Mouse (Mus musculus): Measurements from ENCODE around the gene Ss18l2. TPM values are rescaled to one million over a fixed set of nuclear protein-coding genes. Genes with fewer than 3 reads are reported as not detected.
A peak's percentile ranks its signal among the peaks of the same experiment; 100 is the strongest.

Ss18l2 gene
- polyA plus RNA-seq, 1 experiment from 2014 or later = 131 TPM

DNA sequence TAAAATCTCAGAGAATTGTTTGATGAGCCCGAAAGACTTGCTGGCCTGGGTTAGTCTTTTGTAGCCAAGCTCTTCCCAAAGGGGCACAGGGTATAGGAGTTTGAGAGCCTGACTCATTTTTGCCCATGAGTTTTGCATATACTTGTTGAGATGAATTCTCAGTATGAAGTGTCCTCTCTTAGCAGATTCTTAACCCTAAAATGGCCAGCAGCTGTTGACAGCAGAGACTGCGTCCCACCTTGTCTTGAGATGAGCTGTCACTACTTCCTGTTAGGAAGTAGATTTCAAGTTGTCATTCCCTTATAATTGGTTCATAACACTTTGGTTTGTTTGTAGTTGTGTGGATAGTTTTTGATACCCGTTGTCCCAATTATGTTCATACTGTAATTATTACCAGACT lies 31.0 kb downstream of the Ss18l2 start:
- H3K4me2 ChIP-seq (replicated peaks; ENCODE audit: low read depth, low read length) = no peak overlapping the region
- H3K4me3 ChIP-seq (ENCODE audit: low read depth, low read length) = no peak overlapping the region
- H3K9me3 ChIP-seq (ENCODE audit: control insufficient read depth, low read length) = no peaks in the 10 kb centered on the region
- H3K9ac ChIP-seq (ENCODE audit: low read depth, low read length) = no peak overlapping the region
- no peak for ATAC-seq (ENCODE audit: low FRiP score)
- 95% methylated on average over 3 of the region's 3 CpGs for WGBS
- no peak for DNase-seq (ENCODE audit: low spot score)
- no peaks in the 10 kb centered on the region for H3K4me1 ChIP-seq (replicated peaks; ENCODE audit: control insufficient read depth, insufficient read depth, low read length)
- H3K27ac ChIP-seq (ENCODE audit: low read depth, low read length) = no peak overlapping the region
- no peaks in the 10 kb centered on the region for H3K27me3 ChIP-seq (ENCODE audit: control insufficient read depth, insufficient read depth, low read length)
- H3K36me3 ChIP-seq (ENCODE audit: control insufficient read depth, insufficient read depth, low read length) = peaks cover 4% of the 10 kb centered on the region; the same call in 1 of the 2 replicates

DNA sequence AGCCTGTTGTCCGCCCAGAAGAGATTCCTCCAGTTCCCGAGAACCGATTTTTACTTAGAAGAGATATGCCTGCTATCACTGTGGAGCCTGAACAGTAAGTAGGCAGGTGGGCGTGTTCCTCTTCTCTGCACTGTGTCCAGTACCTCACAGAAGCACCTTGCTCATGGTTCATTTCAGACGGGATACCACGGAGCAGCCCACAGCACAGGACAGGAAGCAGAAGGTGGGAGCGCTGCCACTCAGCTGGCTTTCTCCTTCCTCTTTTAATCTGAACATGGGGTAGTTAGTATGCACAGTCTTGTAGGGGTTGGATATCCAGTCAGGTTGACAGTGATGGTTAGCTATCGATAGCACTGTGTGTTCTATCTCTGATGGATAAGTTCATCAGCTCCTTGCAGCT lies 33.9 kb downstream of the Ss18l2 start:
- H3K27ac ChIP-seq (ENCODE audit: low read depth, low read length) = no peak overlapping the region
- ATAC-seq (ENCODE audit: low FRiP score) = no peak
- WGBS = 91% methylated on average over 8 of the region's 8 CpGs
- H3K36me3 ChIP-seq (ENCODE audit: control insufficient read depth, insufficient read depth, low read length) = peaks cover 18% of the 10 kb centered on the region
- DNase-seq (ENCODE audit: low spot score) = no peak
- H3K4me3 ChIP-seq (ENCODE audit: low read depth, low read length) = no peak overlapping the region
- H3K9me3 ChIP-seq (ENCODE audit: control insufficient read depth, low read length) = no peaks in the 10 kb centered on the region
- no peak overlapping the region for H3K4me2 ChIP-seq (replicated peaks; ENCODE audit: low read depth, low read length)
- H3K4me1 ChIP-seq (replicated peaks; ENCODE audit: control insufficient read depth, insufficient read depth, low read length) = no peaks in the 10 kb centered on the region
- H3K9ac ChIP-seq (ENCODE audit: low read depth, low read length) = no peak overlapping the region
- no peaks in the 10 kb centered on the region for H3K27me3 ChIP-seq (ENCODE audit: control insufficient read depth, insufficient read depth, low read length)

DNA sequence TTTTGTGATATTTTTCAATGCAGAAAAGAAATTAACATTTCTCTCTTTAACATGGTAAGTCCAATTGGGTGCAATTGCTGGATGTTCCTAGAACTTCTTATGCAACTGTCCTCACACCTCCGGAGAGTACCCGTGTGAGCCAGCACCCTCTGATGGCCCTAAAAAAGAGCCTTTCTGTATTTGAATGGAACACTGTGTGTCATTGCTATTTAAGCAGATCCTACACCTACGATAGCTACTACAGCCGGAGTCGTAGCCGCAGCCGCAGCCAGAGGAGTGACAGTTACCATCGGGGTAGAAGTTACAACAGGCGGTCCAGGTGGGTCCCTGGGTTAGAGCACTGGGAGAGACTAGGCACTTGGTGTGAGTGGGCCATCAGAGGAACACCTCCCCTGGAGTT lies 42.6 kb downstream of the Ss18l2 start:
- no peak overlapping the region for H3K9ac ChIP-seq (ENCODE audit: low read depth, low read length)
- H3K4me3 ChIP-seq (ENCODE audit: low read depth, low read length) = no peak overlapping the region
- H3K9me3 ChIP-seq (ENCODE audit: control insufficient read depth, low read length) = no peaks in the 10 kb centered on the region
- H3K4me2 ChIP-seq (replicated peaks; ENCODE audit: low read depth, low read length) = no peak overlapping the region
- ATAC-seq (ENCODE audit: low FRiP score) (no peak), DNase-seq (ENCODE audit: low spot score) (no peak)
- no peaks in the 10 kb centered on the region for H3K27me3 ChIP-seq (ENCODE audit: control insufficient read depth, insufficient read depth, low read length)
- WGBS = 95% methylated on average over 9 of the region's 9 CpGs
- no peak overlapping the region for H3K27ac ChIP-seq (ENCODE audit: low read depth, low read length)
- no peaks in the 10 kb centered on the region for H3K4me1 ChIP-seq (replicated peaks; ENCODE audit: control insufficient read depth, insufficient read depth, low read length)
- H3K36me3 ChIP-seq (ENCODE audit: control insufficient read depth, insufficient read depth, low read length) = peaks cover 26% of the 10 kb centered on the region

DNA sequence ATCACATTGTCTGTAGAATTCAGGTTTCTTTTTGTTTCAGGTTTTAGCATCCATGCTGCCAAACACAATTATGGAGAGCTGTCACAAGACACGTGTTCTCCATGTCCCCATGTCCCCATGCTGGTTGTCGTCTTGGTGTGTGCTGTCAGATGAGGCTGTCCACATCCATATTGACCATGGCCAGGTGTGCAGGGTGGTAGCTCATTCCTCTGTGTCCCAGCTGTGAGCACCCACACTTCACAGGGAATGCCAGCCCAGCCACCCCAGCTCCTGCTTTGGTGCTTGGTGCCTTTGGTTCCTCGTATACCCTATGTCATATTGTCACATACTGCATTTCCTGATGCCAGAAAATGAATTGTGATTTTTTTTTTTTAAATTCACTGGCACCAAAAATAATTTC lies 44.5 kb downstream of the Ss18l2 start:
- H3K27me3 ChIP-seq (ENCODE audit: control insufficient read depth, insufficient read depth, low read length) = no peaks in the 10 kb centered on the region
- no peak overlapping the region for H3K4me3 ChIP-seq (ENCODE audit: low read depth, low read length)
- H3K9me3 ChIP-seq (ENCODE audit: control insufficient read depth, low read length) = no peaks in the 10 kb centered on the region
- peaks cover 6% of the 10 kb centered on the region; the same call in 1 of the 2 replicates for H3K4me1 ChIP-seq (replicated peaks; ENCODE audit: control insufficient read depth, insufficient read depth, low read length)
- no peak overlapping the region for H3K27ac ChIP-seq (ENCODE audit: low read depth, low read length)
- no peak overlapping the region for H3K9ac ChIP-seq (ENCODE audit: low read depth, low read length)
- no peak for ATAC-seq (ENCODE audit: low FRiP score)
- DNase-seq (ENCODE audit: low spot score) = no peak
- 97% methylated on average over 3 of the region's 3 CpGs for WGBS
- H3K4me2 ChIP-seq (replicated peaks; ENCODE audit: low read depth, low read length) = no peak overlapping the region
- H3K36me3 ChIP-seq (ENCODE audit: control insufficient read depth, insufficient read depth, low read length) = peaks cover 21% of the 10 kb centered on the region

DNA sequence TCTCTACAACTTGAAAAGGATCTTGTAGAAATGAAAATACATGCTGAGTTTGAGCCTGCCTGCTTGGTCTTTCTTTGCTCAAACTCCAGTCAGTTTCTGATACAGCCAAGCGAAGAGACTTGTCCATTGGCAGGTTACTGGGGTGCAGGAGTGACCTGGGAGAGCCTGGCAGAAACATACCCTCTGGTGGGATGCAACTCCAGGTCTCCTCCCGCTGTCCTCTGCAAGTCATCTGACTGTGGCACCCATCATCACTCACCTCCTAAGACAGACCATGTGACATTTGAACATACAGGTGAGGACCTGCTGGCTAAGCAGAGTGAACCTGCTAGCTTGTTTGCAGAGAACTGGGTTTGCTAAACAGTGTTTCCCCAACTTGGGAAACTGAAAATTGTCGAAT lies 46.7 kb downstream of the Ss18l2 start:
- DNase-seq (ENCODE audit: low spot score) (no peak), ATAC-seq (ENCODE audit: low FRiP score) (no peak)
- Histone ChIP-seq H3K9me3 (ENCODE audit: control insufficient read depth, low read length) (no peaks in the 10 kb centered on the region), H3K27me3 (ENCODE audit: control insufficient read depth, insufficient read depth, low read length) (no peaks in the 10 kb centered on the region), H3K27ac (ENCODE audit: low read depth, low read length) (no peak overlapping the region), H3K4me2 (replicated peaks; ENCODE audit: low read depth, low read length) (no peak overlapping the region), H3K4me1 (replicated peaks; ENCODE audit: control insufficient read depth, insufficient read depth, low read length) (peaks cover 16% of the 10 kb centered on the region), H3K36me3 (ENCODE audit: control insufficient read depth, insufficient read depth, low read length) (0 out of 2 replicates have a peak, but pooled peaks cover 7% of the 10 kb centered on the region), H3K9ac (ENCODE audit: low read depth, low read length) (no peak overlapping the region), H3K4me3 (ENCODE audit: low read depth, low read length) (no peak overlapping the region)
- WGBS = 88% methylated on average over 3 of the region's 3 CpGs

DNA sequence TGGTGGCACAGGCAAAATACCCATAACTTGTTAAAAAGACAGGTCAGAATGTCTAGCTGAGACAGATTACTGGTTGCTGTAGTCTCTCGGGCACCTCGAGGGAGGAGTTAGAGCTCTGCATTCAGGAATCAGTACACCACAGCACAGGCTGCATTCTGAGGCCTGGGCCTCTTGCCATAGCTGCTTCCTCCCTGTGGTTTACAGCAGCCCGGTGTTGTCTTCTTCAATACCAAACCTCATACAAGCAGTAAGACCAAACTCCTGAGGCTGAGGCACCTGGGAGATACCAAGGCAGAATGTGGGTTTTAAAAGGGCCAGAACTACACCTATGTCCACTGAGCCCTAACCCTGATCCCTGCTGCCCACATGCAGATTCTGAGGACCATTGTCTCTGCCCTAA lies 47.3 kb downstream of the Ss18l2 start:
- 0 out of 2 replicates have a peak overlapping the region, but pooled peaks have one; percentile 24 for H3K27ac ChIP-seq (ENCODE audit: low read depth, low read length)
- H3K4me3 ChIP-seq (ENCODE audit: low read depth, low read length) = no peak overlapping the region
- H3K27me3 ChIP-seq (ENCODE audit: control insufficient read depth, insufficient read depth, low read length) = no peaks in the 10 kb centered on the region
- DNase-seq (ENCODE audit: low spot score) (peak; percentile 22), ATAC-seq (ENCODE audit: low FRiP score) (no peak)
- no peaks in the 10 kb centered on the region for H3K9me3 ChIP-seq (ENCODE audit: control insufficient read depth, low read length)
- WGBS = 68% methylated on average over 3 of the region's 3 CpGs
- no peak overlapping the region for H3K9ac ChIP-seq (ENCODE audit: low read depth, low read length)
- no peak overlapping the region for H3K4me2 ChIP-seq (replicated peaks; ENCODE audit: low read depth, low read length)
- H3K4me1 ChIP-seq (replicated peaks; ENCODE audit: control insufficient read depth, insufficient read depth, low read length) = peaks cover 16% of the 10 kb centered on the region
- peaks cover 2% of the 10 kb centered on the region; the same call in 1 of the 2 replicates for H3K36me3 ChIP-seq (ENCODE audit: control insufficient read depth, insufficient read depth, low read length)

DNA sequence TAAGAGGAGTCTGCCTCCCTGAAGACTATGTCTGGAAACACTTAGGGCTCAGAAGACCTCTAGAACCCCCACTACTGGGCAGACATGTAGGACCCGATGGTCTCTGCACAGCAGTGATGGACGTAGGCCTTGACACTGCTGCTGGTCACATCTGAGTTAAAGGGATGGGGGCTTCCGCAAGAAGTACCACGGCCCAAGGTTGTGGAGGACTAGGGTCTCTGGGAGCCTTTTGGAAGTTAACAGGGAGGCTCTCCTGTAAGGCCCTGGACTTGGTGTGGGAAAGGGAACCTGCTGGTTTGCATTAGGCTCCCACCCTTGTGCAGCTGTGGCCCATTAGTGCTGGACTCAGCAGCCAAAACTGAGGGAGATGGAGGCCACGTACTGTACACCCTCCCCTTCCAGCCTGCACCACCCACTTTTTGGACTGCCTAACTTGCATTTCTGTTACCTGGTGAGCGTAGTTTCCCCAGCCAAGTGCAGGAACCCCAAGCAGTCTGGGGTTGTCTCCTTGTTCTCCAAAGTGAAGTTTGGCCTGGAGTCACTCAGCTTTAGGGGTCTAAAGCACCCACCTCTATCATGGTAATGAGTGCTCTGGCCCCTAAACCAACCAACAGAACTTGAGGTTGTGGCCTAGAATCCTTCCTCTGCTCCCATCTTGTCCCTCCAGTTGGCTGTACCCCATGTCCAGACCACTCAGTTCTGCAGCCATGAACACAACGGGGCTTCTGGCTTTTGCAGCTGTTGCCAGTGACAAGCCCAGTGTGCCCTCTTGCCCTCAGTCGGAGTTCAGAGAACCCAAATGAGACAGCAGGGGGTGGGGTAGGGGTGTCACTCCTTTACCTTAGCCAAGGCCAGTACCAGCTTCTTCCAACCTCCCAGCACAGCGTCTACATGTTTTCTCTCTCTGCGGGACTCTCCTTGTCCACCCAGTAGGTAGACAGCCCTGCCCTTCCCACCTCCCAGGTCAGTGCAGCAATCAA lies 48.0 kb downstream of the Ss18l2 start:
- H3K4me3 ChIP-seq (ENCODE audit: low read depth, low read length) = peak overlapping the region; percentile 78
- H3K27ac ChIP-seq (ENCODE audit: low read depth, low read length) = peak overlapping the region; percentile 24; the same call in 1 of the 2 replicates
- peaks cover 7% of the 10 kb centered on the region; the same call in 1 of the 2 replicates for H3K36me3 ChIP-seq (ENCODE audit: control insufficient read depth, insufficient read depth, low read length)
- peak; percentile 44 for DNase-seq (ENCODE audit: low spot score)
- H3K9ac ChIP-seq (ENCODE audit: low read depth, low read length) = peak overlapping the region; percentile 81
- WGBS = 43% methylated on average over 10 of the region's 10 CpGs
- H3K27me3 ChIP-seq (ENCODE audit: control insufficient read depth, insufficient read depth, low read length) = no peaks in the 10 kb centered on the region
- H3K9me3 ChIP-seq (ENCODE audit: control insufficient read depth, low read length) = no peaks in the 10 kb centered on the region
- no peak for ATAC-seq (ENCODE audit: low FRiP score)
- H3K4me1 ChIP-seq (replicated peaks; ENCODE audit: control insufficient read depth, insufficient read depth, low read length) = peaks cover 16% of the 10 kb centered on the region
- H3K4me2 ChIP-seq (replicated peaks; ENCODE audit: low read depth, low read length) = peak overlapping the region; percentile 94

DNA sequence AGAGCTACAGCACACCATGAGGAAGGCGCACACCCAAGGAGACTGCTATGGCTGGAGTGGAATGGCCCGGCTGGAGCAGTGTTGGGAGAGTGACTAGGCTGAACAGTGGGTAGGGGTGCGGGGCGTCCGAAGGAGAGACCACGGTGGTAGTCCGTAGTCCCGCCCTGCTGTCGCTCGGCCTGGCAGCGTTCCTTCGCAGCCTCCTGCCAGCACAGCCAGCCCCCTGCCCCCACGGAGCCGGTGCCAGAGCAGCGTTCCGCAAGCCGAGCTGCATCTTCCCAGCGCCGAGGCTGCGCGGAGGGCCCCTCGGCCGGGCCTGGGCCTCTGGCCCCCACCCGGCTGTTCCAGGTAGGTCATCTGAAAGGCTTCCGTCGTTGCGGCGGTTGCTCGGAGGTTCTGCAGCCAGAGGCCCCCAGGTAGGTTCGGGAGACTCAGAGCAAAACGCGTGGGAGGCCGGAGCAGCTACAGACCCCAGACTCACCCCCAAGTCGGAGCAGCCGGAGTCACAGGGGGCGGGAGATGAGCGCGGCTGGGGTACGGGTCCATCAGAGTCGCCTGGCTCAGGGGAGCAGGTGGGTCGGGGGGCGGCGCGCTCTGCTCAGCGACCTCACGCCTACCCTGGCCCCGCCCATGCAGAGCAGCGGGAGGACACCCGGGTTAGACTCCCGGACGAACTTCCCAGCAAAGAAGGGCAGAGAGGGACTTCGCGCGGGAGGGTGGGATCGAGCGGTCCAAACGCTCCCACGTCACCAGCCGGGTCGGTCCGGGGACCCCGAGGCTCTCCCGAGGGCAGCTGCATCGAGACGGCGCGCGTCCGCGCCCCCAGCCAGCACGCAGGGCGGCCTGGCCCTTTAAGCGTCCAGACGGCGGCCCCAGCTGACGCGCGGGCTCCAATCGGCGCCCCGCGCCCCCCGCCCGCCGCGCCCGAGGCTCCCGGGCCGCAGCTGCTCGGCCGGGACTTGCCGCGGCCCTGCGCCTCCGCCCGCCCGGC lies 49.3 kb downstream of the Ss18l2 start, which contains the start of gene Zfp651:
TSS of gene Zfp651 (plus strand) at position 240 of the 991 bp plus-strand sequence.
- ATAC-seq (ENCODE audit: low FRiP score) = peak; percentile 87

More for the DNA sequence above, 49.3 kb downstream of the Ss18l2 start, which contains the start of gene Zfp651:
- H3K27ac ChIP-seq (ENCODE audit: low read depth, low read length) = peak within 1 kb of the TSS; percentile 92
- peaks cover 7% of the 10 kb centered on the region; the same call in 1 of the 2 replicates for H3K36me3 ChIP-seq (ENCODE audit: control insufficient read depth, insufficient read depth, low read length)
- peak within 1 kb of the TSS; percentile 78 for H3K4me3 ChIP-seq (ENCODE audit: low read depth, low read length)
- peak; percentile 86 for DNase-seq (ENCODE audit: low spot score)
- WGBS = under 1% methylated on average over 77 of the region's 97 CpGs
- H3K4me2 ChIP-seq (replicated peaks; ENCODE audit: low read depth, low read length) = peak within 1 kb of the TSS; percentile 94
- H3K9ac ChIP-seq (ENCODE audit: low read depth, low read length) = peak within 1 kb of the TSS; percentile 81
- H3K27me3 ChIP-seq (ENCODE audit: control insufficient read depth, insufficient read depth, low read length) = no peaks in the 10 kb centered on the region
- peaks cover 16% of the 10 kb centered on the region for H3K4me1 ChIP-seq (replicated peaks; ENCODE audit: control insufficient read depth, insufficient read depth, low read length)
- H3K9me3 ChIP-seq (ENCODE audit: control insufficient read depth, low read length) = no peaks in the 10 kb centered on the region

All from hindbrain, embryonic 11.5 days (tissue).